Mouse (Mus musculus): Measurements from ENCODE around the gene Itgb3.

DNA sequence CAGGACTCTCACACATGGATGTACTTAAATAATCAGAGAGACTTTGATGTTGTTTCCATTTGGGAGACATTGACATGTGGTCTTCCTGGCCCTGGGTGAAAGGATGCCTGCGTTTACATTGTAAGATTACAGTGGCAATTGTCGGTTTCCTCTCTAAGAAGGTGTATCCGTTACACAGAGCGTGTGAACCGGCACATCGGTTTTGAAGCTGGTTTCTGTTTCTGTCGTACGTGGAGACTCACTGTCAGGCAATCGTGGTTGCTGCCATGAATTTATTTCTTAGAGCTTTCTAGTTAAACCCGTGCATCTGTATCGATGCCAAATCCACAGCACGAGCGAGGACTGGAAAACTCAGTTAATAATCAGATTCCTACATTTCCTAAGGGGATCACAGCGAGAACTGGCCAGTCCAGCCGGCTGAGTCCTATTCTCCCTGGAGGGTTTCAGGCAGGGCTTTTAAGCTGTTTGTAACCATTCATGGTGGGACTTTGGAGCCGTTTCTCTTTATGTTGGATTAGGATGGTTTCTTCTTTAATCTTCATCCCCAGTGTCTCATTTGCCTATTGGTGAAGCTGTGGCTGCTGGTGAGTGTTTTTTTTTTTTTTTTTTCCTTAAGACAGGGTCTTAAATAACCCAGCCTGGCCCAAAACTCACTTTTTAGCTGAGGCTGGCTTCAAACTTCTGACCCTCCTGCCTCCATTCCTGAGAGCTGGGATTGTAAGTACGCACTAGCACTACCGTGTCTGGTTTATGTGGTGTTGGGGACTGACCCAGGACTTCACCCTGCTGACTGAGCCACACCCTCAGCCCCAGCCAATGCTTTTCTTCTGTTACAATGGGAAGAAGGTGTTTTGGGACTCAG is 26.1 kb upstream of the Itgb3 start:
- TF ChIP-seq CTCF (IDR thresholded peaks at IDR 0.05; ENCODE audit: low read depth), result no peak
- TF ChIP-seq EP300 (optimal IDR thresholded peaks at IDR 0.05), result no peak
